Mouse (Mus musculus) lung, embryonic 14.5 days (tissue): ENCODE data around the gene Trpm5. TPM values are rescaled to one million over a fixed set of nuclear protein-coding genes. Genes with fewer than 3 reads are reported as not detected.
A peak's percentile ranks its signal among the peaks of the same experiment; 100 is the strongest.

ENCODE experiments used
- ATAC-seq: fragments of 200-750 bp; cut with Nextera tagmentation; 2 replicates; pipeline ENCODE4 v1.8.0; 2017; ENCODE audit warnings: mild to moderate bottlenecking, moderate TSS enrichment, moderate library complexity; ENCODE audit not compliant: insufficient read depth
- DNase-seq: peaks from one replicate; pipeline ENCODE4 v3.0.0-alpha.2; 2015
- H3K27ac ChIP-seq: fragments of 300-500 bp; sonication (generic); 2 replicates; pipeline ENCODE4 v1.5.1; 2014; ENCODE audit warnings: low read depth, mild to moderate bottlenecking, moderate library complexity
- H3K27me3 ChIP-seq: fragments of 300-500 bp; sonication (generic); 2 replicates; pipeline ENCODE4 v1.6.1; 2014; ENCODE audit warnings: low read length, control low read depth; ENCODE audit not compliant: insufficient read depth
- H3K36me3 ChIP-seq: fragments of 300-500 bp; sonication (generic); 2 replicates; pipeline ENCODE4 v1.6.1; 2014; ENCODE audit warnings: control low read depth; ENCODE audit not compliant: insufficient read depth
- H3K4me1 ChIP-seq: fragments of 300-500 bp; sonication (generic); 2 replicates; pipeline ENCODE4 v1.6.1; 2014; ENCODE audit warnings: antibody characterized with exemption, control low read depth; ENCODE audit not compliant: insufficient read depth
- H3K4me2 ChIP-seq: fragments of 300-500 bp; sonication (generic); 2 replicates; pipeline ENCODE4 v1.6.1; 2014; ENCODE audit warnings: mild to moderate bottlenecking
- H3K4me3 ChIP-seq: fragments of 300-500 bp; sonication (generic); 2 replicates; pipeline ENCODE4 v1.5.1; 2014; ENCODE audit warnings: low read depth, low read length
- H3K9ac ChIP-seq: fragments of 300-500 bp; sonication (generic); 2 replicates; pipeline ENCODE4 v1.6.1; 2014
- H3K9me3 ChIP-seq: fragments of 300-500 bp; sonication (generic); 2 replicates; pipeline ENCODE4 v1.6.1; 2016; ENCODE audit warnings: low read depth, low read length, control low read depth
- CTCF ChIP-seq: IDR thresholded peaks from 2 replicates; pipeline ENCODE4 v1.5.1; 2016; ENCODE audit warnings: antibody characterized with exemption, low read depth
- WGBS: fragments of 180-500 bp; shearing (Covaris S2); extraction: QIAGEN DNeasy Blood & Tissue Kit; methylation state at CpG from one replicate; pipeline ENCODE4 v1.1.7; 2014; 5-methylcytosine and 5-hydroxymethylcytosine counted together
- polyA plus RNA-seq: library from polyadenylated mRNA; unstranded; fragments of >200 nt; fragmentation: Nextera tagmentation; extraction: Ambion mirVana; gene quantifications from 2 replicates; pipeline ENCODE4 v1.2.1, GENCODE M21; 2014

Gene Trpm5
- polyA plus RNA-seq, 1 experiment from 2014 or later, result 4.7 TPM

DNA sequence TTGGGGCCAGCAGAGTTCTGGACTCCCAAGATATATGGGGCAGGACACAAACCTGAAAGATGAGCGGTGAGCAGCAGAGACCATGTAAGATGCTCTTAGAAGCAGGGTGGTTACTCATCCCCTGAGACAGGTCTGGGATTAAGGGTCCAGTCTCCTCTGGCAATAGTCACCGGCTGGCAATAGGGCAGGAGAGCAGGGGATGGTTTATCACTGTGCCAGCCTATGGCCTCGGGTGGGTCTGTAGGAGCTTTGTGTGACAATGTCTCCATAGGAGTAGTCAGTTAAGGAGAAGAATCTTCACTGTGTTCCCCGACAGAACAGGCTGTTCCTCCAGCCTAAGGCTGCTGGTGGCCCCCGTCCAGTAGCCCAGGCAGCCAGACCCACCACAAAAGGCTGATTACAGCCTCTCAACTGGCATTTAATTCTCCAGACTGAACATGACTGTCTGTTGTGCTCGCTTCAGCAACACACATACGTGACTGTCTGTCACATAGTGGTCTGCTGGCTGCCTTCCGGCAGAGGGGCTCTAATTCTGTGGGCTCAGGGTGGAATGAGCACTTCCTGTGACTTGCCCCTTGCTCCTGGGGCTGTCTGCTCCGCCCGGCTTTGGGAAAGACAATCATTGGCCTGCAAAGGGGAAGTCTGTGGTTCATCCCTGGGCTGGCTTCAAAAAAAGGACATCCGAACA lies 38.8 kb downstream of the Trpm5 start:
- H3K4me1 ChIP-seq, result peaks cover 37% of the 10 kb centered on the region
- H3K4me3 ChIP-seq, result peak overlapping the region; percentile 95
- ATAC-seq (no peak), DNase-seq (no peak)
- H3K4me2 ChIP-seq, result peak overlapping the region; percentile 93
- H3K36me3 ChIP-seq, result peaks cover 30% of the 10 kb centered on the region
- H3K27me3 ChIP-seq, result no peaks in the 10 kb centered on the region
- 60% methylated on average over 11 of the region's 11 CpGs for WGBS
- H3K9me3 ChIP-seq, result no peaks in the 10 kb centered on the region
- H3K27ac ChIP-seq, result peak overlapping the region; percentile 5; the same call in 1 of the 2 replicates
- TF ChIP-seq CTCF, result no peak
- H3K9ac ChIP-seq, result peak overlapping the region; percentile 27; the same call in 1 of the 2 replicates

DNA sequence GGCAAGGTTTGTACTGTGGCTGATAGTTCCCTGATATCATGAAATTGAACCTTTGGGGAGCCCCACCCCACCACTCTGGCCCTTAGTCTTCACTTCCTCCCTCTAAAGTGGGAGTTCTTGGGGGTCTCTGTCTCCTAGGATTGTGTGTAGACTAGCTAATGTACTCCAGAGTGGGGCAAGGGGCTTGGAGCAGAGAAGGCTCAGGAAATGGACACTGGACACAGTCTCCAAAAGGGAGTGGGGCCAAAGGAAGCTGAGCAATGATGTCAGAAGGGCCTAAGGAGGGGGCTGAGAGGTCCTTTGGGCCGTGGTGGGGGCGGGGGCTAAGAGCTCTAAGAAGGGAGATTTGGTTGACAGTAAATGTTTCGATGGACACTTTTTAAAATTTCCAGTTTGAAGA lies 39.4 kb downstream of the Trpm5 start:
- H3K36me3 ChIP-seq, result peaks cover 24% of the 10 kb centered on the region
- 0 out of 2 replicates have a peak overlapping the region, but pooled peaks have one; percentile 5 for H3K27ac ChIP-seq
- peak overlapping the region; percentile 97; the same call in 1 of the 2 replicates for H3K9ac ChIP-seq
- peak overlapping the region; percentile 93 for H3K4me2 ChIP-seq
- ATAC-seq (no peak), DNase-seq (no peak)
- peak overlapping the region; percentile 95 for H3K4me3 ChIP-seq
- H3K4me1 ChIP-seq, result peaks cover 37% of the 10 kb centered on the region
- H3K9me3 ChIP-seq, result no peaks in the 10 kb centered on the region
- TF ChIP-seq CTCF, result no peak
- no peaks in the 10 kb centered on the region for H3K27me3 ChIP-seq
- 61% methylated on average over 3 of the region's 3 CpGs for WGBS

DNA sequence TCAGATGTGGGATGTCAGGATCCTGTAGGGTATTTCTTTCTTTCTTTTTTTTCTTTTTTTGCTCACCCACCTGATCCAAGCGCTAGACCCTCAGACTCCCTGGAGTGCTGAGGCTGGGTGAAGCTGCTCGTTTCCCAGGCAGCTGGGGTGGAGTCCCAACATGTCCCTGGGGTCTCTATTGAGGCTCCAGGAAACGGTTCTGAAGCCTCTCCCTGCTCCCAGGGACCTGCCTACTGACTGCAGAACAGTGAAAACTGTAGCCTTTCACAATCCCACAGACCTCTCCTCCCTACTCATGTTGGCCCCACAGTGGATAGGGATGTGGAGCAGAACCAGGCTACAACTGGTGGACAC lies 39.9 kb downstream of the Trpm5 start:
- H3K4me1 ChIP-seq, result peaks cover 37% of the 10 kb centered on the region
- H3K36me3 ChIP-seq, result peaks cover 24% of the 10 kb centered on the region
- peak overlapping the region; percentile 97 for H3K9ac ChIP-seq
- ATAC-seq (no peak), DNase-seq (no peak)
- no peaks in the 10 kb centered on the region for H3K27me3 ChIP-seq
- H3K9me3 ChIP-seq, result no peaks in the 10 kb centered on the region
- peak overlapping the region; percentile 0; the same call in 1 of the 2 replicates for H3K27ac ChIP-seq
- no peak for TF ChIP-seq CTCF
- WGBS, result 33% methylated on average over 3 of the region's 3 CpGs
- peak overlapping the region; percentile 93 for H3K4me2 ChIP-seq
- peak overlapping the region; percentile 95 for H3K4me3 ChIP-seq

DNA sequence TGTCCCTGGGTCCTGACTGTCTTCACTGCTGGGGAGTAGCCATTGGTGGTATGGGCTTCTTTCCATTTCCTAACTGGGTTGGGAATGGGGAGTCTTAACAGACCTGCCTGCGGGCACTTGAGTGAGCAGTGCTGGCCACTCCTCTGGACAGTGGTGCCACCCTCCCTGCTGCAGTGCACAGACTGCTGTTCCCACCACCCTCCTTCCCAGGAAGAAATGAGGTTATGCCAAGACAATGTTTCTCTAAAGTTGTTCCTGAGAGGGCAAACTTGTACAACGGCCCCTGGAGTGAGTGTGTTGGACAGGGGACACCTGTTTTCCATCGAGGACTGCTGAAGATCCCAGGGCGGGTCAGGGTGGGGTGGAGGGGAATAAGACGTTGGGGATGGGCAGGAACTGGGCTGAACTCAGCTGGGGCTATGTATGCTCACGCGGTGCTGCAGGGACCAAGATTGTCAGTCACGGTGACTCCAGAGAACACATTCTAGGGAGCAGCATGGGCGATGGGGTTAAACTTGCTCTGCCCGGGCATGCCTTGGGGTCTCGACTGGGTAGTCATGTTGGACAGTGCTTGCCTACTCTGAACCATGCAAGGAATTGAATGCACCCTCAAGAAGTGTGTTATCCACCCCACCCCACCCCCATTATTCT lies 40.4 kb downstream of the Trpm5 start:
- H3K4me1 ChIP-seq, result peaks cover 37% of the 10 kb centered on the region
- H3K9me3 ChIP-seq, result no peaks in the 10 kb centered on the region
- TF ChIP-seq CTCF, result no peak
- H3K27ac ChIP-seq, result peak overlapping the region; percentile 96; the same call in 1 of the 2 replicates
- DNase-seq (peak; percentile 59), ATAC-seq (peak; percentile 8; the same call in 1 of the 2 replicates)
- H3K27me3 ChIP-seq, result no peaks in the 10 kb centered on the region
- H3K9ac ChIP-seq, result peak overlapping the region; percentile 97
- WGBS, result 18% methylated on average over 11 of the region's 11 CpGs
- peak overlapping the region; percentile 93 for H3K4me2 ChIP-seq
- H3K4me3 ChIP-seq, result peak overlapping the region; percentile 95
- peaks cover 24% of the 10 kb centered on the region for H3K36me3 ChIP-seq

DNA sequence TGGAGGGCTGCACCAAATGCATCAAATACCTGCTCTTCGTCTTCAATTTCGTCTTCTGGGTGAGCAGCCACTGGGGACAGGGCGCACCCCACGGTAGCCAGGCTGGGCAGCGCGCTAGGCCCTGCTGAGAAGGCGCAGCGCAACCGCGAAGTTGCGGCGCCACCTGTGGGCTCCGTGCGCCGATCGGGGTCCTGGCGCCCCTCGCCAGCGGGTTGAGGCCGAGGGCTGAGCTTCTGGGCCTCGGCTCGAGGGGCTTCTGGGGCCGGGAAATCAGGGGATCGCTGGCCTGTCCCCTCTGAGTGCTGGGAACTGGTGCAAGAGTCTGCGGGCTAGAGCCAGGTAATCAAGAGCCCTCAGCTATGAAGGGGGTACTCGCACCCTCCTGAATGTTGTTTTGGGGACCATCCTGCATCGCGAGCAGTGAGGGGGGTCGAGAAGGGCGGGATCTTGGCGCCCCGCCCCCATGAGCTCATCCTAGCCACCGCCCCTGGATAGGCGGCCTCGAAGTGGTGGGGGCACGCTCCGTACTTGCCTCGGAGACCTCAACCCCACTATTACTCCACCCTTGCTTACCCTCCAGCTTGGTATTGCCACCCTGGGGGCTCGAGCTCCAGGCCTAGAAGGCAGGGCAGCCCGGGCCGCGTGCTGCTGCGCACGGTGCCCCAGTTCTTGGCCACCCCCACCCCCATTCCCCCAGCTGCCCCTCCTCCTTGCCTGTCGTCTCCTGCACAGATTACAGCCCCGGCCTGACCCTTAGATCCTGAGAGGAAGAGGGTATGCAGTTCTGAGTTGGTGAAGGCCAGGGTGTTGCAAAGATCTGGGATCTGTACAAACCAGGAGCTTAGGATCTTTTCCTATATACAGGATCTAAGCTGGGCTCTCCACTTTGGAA lies 41.2 kb downstream of the Trpm5 start:
- TF ChIP-seq CTCF, result peak; percentile 30; the same call in 1 of the 2 replicates
- H3K4me1 ChIP-seq, result peaks cover 33% of the 10 kb centered on the region
- under 1% methylated on average over 46 of the region's 46 CpGs for WGBS

DNA sequence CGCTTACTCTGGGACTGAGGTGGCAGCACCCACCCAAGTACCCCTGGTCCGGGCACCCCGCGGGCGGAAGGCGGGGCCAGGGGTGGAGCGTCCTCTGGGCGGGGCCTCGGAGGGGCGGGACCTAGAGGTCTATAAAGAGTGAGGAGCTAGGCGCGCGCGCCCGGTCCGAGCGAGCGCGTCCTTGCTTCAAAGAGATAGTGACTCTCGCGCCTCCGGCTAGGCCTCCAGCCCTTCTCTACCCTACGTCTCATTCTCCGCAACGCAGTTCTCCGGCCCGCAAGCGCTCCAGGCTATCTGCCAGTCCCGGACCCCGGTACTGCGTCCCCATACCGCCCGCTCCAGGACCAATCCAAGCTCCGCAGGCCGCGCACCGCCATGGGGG lies 41.8 kb downstream of the Trpm5 start, which contains the start of gene Cd81:
TSS of gene Cd81 (plus strand) at position 114 of the 382 bp plus-strand sequence.
- Histone ChIP-seq H3K4me2 (peak within 1 kb of the TSS; percentile 93), H3K36me3 (peaks cover 20% of the 10 kb centered on the region), H3K27ac (peak within 1 kb of the TSS; percentile 96), H3K9ac (peak within 1 kb of the TSS; percentile 97), H3K9me3 (no peaks in the 10 kb centered on the region), H3K4me3 (peak within 1 kb of the TSS; percentile 95), H3K27me3 (no peaks in the 10 kb centered on the region), H3K4me1 (peaks cover 29% of the 10 kb centered on the region)
- peak; percentile 94 for DNase-seq
- peak; percentile 76 for ATAC-seq
- no peak for TF ChIP-seq CTCF
- under 1% methylated on average over 37 of the region's 37 CpGs for WGBS

More for the DNA sequence above, 41.2 kb downstream of the Trpm5 start:
- Histone ChIP-seq H3K27ac (peak overlapping the region; percentile 96), H3K4me3 (peak overlapping the region; percentile 95), H3K9ac (peak overlapping the region; percentile 97), H3K36me3 (peaks cover 24% of the 10 kb centered on the region), H3K27me3 (no peaks in the 10 kb centered on the region), H3K4me2 (peak overlapping the region; percentile 93), H3K9me3 (no peaks in the 10 kb centered on the region)
- ATAC-seq (peak; percentile 79), DNase-seq (peak; percentile 85)
